Mouse (Mus musculus) urinary bladder, postnatal 4 days (tissue): ENCODE measurements around the gene Adgrl3.

ENCODE experiments used
- DNase-seq, 2 experiments: peaks; one replicate each; pipeline ENCODE4 v3.0.0; 2021 to 2022; ENCODE audit warnings: low spot score in 2 of 2

Adgrl3 gene

GRCm38 (mm10) chr5:81370126-81370850, 350.4 kb downstream of the Adgrl3 start:
- DNase-seq = no peak

GRCm38 (mm10) chr5:81375992-81376391, 356.1 kb downstream of the Adgrl3 start:
- no peak for DNase-seq

DNA sequence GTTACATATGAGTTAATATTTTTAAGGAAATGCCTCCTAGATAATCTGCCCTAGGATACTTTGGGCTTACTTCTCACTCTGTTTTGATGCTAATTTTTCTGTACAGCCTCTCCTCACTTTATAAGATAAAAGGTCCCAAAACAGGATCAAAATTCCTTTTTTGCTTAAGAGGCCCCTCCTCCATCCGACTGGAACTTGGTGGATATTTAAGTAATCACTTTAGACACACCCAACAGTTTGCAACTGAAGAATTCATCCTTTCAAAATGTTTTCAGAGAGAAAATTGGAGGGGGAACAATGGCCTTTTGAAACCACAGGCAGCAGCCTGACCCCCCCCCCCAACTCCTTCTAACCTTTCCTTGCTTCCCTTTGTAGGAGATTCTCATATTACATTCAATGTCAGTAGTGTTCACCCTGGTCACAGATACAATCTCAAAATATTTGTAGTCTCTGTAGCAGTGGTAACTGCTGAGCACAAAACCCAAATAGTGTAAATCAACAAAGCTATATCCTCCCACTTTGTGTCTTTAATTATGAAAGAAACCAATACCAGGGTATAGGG, 385.7 kb downstream of the Adgrl3 start:
- no peak for DNase-seq

- no peak for DNase-seq
Measured at GRCm38 (mm10) chr5:81417326-81417725, 397.4 kb downstream of the Adgrl3 start.

DNA sequence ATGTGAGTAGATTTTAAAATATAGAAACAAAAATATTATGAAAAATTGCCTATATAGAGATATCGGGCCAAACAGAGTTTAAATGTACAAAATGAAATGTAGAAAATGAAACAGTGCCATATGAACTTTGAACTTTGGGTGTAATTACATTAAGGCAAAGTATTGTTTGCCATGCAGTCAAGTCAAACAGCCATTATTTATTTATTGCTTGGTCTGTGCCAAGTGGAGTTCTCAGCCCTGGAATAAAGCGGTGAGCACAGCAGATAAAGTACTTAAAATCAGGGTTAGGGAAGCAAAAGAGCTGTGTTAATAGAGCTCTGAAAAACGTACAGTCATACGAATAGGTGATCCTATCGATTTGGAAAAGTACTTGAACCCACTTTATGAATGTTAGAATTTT, 407.5 kb downstream of the Adgrl3 start:
- DNase-seq = no peak

DNA sequence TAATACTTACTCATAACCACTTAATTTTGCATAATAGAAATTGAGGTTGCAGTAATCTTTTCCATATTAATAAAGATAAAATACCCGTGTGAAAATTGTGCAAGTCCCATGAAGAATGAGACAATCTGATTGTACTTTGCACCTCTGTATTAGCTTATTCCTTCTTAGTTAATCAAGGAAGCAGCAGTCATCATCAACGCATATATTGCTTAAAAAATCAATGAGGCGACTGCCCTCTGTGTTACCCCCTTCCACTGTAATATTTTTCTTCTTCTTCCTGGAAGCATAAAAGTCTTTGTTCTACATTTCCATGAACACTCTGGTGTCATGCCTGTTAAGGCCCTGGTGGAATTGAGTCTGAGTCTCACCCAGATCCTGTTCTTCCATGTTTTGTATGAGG, 416.4 kb downstream of the Adgrl3 start:
- no peak for DNase-seq

DNA sequence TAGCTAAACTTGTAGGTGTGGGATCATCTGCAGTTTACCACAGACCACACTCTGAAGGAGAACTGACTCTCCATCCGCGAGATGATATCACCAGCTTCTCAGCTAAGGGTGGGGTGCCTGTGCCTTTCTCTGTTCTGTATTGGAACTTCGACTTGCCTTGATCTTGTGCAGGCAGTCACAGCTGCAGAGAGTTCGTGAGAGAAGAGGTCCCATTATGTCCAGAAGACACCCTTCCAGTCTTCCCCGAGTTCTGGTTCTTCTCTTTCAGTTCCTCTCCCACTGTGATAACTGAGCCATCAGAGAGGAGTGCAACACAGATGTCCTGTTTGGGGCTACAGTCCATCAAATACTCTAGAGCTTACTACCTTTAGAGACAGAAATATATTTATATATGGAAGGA, 422.2 kb downstream of the Adgrl3 start:
- no peak for DNase-seq

DNA sequence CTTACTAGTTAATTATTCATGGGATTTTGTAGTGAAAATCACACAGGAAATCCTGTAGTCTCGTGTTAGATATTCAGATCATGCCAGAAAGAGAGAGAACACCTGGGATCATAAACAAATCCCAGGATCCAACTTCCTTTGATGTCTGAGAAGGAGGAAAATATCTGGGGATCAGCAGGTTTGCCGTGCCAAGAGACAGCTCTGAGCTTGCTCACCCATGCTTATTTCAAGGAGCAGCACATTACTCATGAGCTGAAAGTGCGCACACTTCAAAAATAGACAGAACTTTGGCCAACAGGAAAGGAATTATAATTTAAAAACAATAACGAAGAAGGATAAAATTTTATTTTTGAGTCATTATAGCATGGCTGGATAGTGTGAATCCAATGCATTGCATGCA, 446.0 kb downstream of the Adgrl3 start:
- DNase-seq = no peak

GRCm38 (mm10) chr5:81474681-81475080, 454.7 kb downstream of the Adgrl3 start:
- DNase-seq = no peak

GRCm38 (mm10) chr5:81475406-81475805, 455.5 kb downstream of the Adgrl3 start:
- no peak for DNase-seq

GRCm38 (mm10) chr5:81475971-81476606, 456.2 kb downstream of the Adgrl3 start:
- DNase-seq = no peak

- DNase-seq = no peak
Measured at GRCm38 (mm10) chr5:81480911-81481310, 461.0 kb downstream of the Adgrl3 start.

GRCm38 (mm10) chr5:81483890-81484289, 464.0 kb downstream of the Adgrl3 start:
- no peak for DNase-seq

- DNase-seq = no peak
Measured at GRCm38 (mm10) chr5:81501076-81501475, 481.1 kb downstream of the Adgrl3 start.

- DNase-seq = no peak
Measured at GRCm38 (mm10) chr5:81518720-81519496, 499.0 kb downstream of the Adgrl3 start.

DNA sequence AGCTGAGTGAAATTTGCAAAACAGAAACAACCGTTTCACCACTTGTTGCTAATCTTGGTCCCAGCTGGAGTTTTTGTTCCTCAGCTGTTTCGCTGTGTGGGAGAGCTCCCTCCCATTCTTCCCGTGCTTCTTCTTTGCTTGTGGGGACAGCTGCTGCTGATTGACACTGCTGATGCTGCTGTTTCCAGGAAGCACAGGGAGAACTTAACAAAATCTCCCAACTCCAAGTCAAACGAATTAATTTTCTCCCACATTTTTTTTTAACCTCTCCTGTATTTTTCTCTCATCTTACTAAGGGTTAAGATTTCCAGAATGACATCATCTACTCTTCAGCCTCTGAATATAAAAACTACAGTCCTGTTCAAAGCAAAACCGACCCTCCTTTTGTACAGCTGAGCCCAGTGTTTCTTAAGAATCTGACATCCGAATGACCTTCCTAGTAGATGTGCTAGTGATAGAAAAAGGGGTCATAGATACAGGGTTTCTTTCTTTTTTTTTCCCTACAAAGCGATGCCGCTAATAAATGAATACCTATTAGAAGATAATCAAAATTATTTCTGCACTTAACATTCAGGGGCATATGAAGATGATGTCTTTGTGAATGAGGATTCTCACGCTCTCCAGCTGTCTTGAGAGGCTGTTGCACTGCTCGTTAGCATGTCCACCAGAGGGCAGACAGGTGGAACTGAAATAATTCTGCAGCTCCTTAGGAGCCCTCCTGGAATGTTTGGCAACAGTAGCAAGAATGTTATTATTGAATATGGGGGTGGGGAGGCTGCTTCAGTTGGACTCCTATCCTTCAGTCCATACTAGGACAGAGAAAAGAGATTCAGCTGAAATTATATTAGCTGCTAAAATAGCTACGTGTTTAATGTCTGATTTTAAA, 499.8 kb downstream of the Adgrl3 start:
- peak in 1 of 2 experiments; percentile 27 for DNase-seq

DNA sequence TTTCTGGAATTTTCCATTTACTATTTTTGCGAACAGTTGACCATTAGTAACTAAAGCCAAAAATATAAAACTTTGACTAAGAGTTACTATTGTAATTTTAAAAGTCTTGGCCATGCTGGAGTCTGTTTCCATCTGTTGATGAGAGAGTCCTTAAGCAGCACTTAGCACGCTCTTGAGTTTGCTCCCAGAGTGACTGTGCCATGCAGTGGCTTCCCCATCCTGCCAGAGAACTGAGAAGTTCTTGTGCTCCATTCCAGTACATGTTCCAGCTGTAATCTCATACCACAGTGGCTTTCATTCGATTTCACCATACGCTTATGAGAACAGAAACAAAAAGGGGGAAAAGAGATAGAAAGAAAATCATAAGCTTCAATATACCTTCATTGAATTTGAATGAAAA, 502.8 kb downstream of the Adgrl3 start:
- DNase-seq = no peak

DNA sequence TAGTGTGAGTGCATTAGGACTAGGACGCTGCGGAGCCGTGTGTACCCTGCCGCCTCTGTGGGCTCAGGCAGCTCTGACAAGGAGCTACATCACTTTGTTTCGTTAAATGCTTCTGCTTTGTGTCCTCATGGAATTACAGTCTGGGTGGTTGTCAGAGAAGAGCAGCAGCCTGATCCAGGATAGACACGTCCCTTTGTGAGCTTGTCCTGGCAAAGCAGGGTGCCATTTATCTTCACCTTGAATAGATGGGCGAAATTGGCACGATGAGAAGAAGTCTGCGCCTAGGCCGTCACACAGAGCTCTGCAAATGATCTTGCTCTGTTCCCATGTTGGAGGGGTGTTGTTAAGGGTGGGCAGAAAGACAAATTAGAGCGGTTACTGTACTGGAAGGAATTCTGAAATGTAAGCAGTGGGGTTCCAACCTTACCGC, 504.6 kb downstream of the Adgrl3 start:
- no peak for DNase-seq

GRCm38 (mm10) chr5:81525326-81525725, 505.4 kb downstream of the Adgrl3 start:
- DNase-seq = no peak

- no peak for DNase-seq
Measured at GRCm38 (mm10) chr5:81531639-81532038, 511.7 kb downstream of the Adgrl3 start.

GRCm38 (mm10) chr5:81550211-81550610, 530.3 kb downstream of the Adgrl3 start:
- no peak for DNase-seq
